Mouse (Mus musculus): Measurements from ENCODE around the gene Ppp1r1c.

GRCm38 (mm10) chr2:79751685-79752084, 44.1 kb downstream of the Ppp1r1c start:
- TF ChIP-seq CTCF (IDR thresholded peaks at IDR 0.05), result no peak
- no peak for TF ChIP-seq EP300 (IDR thresholded peaks at IDR 0.05)

All from lung, postnatal 0 days (tissue).